8 mouse cellular contexts compared by ENCODE assay signal in the genomic region with DNA sequence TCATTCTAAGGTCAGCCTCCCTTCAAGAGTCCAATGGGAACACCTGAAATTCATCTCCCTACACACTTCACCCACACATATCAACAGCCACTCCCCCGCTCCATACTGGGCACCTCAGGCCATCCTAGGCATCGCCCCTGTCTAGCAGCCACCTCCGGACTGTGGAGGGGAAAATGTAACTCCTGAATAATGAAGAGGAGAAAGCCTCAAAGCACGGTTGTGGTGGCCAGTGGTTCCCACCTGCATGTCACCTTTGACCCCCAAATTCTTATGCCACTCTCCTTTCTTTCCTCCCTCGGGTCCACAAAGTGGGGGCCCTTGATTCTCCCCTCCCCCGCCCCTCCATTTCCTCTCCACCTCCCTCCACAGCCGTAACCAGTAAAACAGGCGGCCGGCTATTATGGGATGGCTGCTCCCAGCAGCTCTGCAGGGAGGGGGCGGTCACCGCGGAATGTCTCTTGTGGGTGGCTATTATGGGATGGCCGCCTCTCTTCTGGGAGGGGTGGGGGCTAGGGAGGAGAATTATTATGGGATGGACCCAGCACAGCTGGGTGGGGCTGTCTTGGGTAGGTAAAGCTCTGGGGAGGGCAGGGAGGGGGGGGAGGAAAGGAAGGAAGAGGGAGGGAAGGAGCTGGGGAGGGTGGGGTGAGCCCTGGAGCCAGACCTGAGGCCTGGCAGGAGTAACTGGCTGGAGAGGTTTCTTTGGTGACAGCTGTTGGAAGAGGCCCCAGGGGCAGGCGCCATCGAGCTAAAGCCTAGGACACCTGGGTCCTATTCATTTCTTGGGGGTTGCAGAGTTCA. TPM values are rescaled to one million over a fixed set of nuclear protein-coding genes. Genes with fewer than 3 reads are reported as not detected.
A peak's percentile ranks its signal among the peaks of the same experiment; 100 is the strongest.
DNase-seq lines count a peak whose midpoint lies in the region; ATAC-seq lines count a peak whose summit lies in the region.

No protein-coding gene starts in this region.

- peak overlapping the region; percentile 36 for H3K4me2 ChIP-seq in hindbrain, embryonic 11.5 days (replicated peaks; ENCODE audit: low read depth, low read length)
- peak overlapping the region; percentile 70 for H3K4me2 ChIP-seq in lung, embryonic 16.5 days (ENCODE audit: low read depth, low read length)

- no peaks in the 10 kb centered on the region for H3K36me3 ChIP-seq in hindbrain, embryonic 11.5 days (ENCODE audit: control insufficient read depth, insufficient read depth, low read length)
- H3K36me3 ChIP-seq in lung, embryonic 16.5 days (ENCODE audit: control insufficient read depth, insufficient read depth, low read length): no peaks in the 10 kb centered on the region

- H3K27me3 ChIP-seq in hindbrain, embryonic 11.5 days (ENCODE audit: control insufficient read depth, insufficient read depth, low read length): no peaks in the 10 kb centered on the region
- H3K27me3 ChIP-seq in lung, embryonic 16.5 days (ENCODE audit: control insufficient read depth, insufficient read depth, low read depth, low read length): no peaks in the 10 kb centered on the region

- peak overlapping the region; percentile 65 for H3K9ac ChIP-seq in hindbrain, embryonic 11.5 days (ENCODE audit: low read depth, low read length)
- H3K9ac ChIP-seq in lung, embryonic 16.5 days (ENCODE audit: low read length): peak overlapping the region; percentile 62

- H3K4me3 ChIP-seq in hindbrain, embryonic 11.5 days (ENCODE audit: low read depth, low read length): peak overlapping the region; percentile 12; the same call in 1 of the 2 replicates
- H3K4me3 ChIP-seq in lung, embryonic 16.5 days (ENCODE audit: low read length): peak overlapping the region; percentile 29

- H3K9me3 ChIP-seq in hindbrain, embryonic 11.5 days (ENCODE audit: control insufficient read depth, low read length): no peaks in the 10 kb centered on the region
- no peaks in the 10 kb centered on the region for H3K9me3 ChIP-seq in lung, embryonic 16.5 days (ENCODE audit: control insufficient read depth, low read length)

- peaks cover 16% of the 10 kb centered on the region for H3K4me1 ChIP-seq in hindbrain, embryonic 11.5 days (replicated peaks; ENCODE audit: control insufficient read depth, insufficient read depth, low read length)
- H3K4me1 ChIP-seq in lung, embryonic 16.5 days (replicated peaks; ENCODE audit: control insufficient read depth, insufficient read depth, low read length): peaks cover 25% of the 10 kb centered on the region

- ATAC-seq in hindbrain, embryonic 11.5 days (ENCODE audit: low FRiP score): peak; percentile 73
- peak; percentile 79 for ATAC-seq in lung, embryonic 16.5 days (ENCODE audit: low read depth)

- 3% methylated on average over 15 of the region's 15 CpGs for WGBS in hindbrain, embryonic 11.5 days
- 0% methylated on average over 15 of the region's 15 CpGs for WGBS in lung, embryonic 16.5 days

- H3K27ac ChIP-seq in hindbrain, embryonic 11.5 days (ENCODE audit: low read depth, low read length): peak overlapping the region; percentile 93
- peak overlapping the region; percentile 97 for H3K27ac ChIP-seq in lung, embryonic 16.5 days (ENCODE audit: low read length)

- DNase-seq in R1 (ENCODE audit: low read depth, low spot score): peak; percentile 88
- peak; percentile 79 to 87 for DNase-seq in cerebellum, postnatal 25 days
- DNase-seq in frontal cortex, postnatal 14 days (ENCODE audit: low spot score in 2 of 2): peak; percentile 70 to 87
- DNase-seq in hindbrain, embryonic 11.5 days (ENCODE audit: low spot score): peak; percentile 68
- peak; percentile 78 to 91 for DNase-seq in layer of hippocampus, postnatal 14 days (ENCODE audit: low spot score in 2 of 2)
- DNase-seq in retina, adult 2 months (ENCODE audit: low read depth, low spot score): peak; percentile 50
- DNase-seq in urinary bladder, postnatal 14 days (ENCODE audit: low spot score): peak; percentile 91

RNA-seq across cellular contexts. Expression of a gene that starts 6.1 kb away (rescaled TPM):
- 105 and 130 TPM in 2 replicates for polyA plus RNA-seq in hindbrain, embryonic 11.5 days (2014; fragmentation: Nextera tagmentation; extraction: Ambion mirVana)
- total RNA-seq in layer of hippocampus, postnatal 14 days (2021): 100 to 1,000 TPM; 173 to 193 TPM
- polyA plus RNA-seq in lung, embryonic 16.5 days (2015; fragmentation: Nextera tagmentation; extraction: Ambion mirVana): 58.2 and 59.4 TPM in 2 replicates

RNA-seq across cellular contexts. Expression of a gene that starts 22.0 kb away (rescaled TPM):
- polyA plus RNA-seq in hindbrain, embryonic 11.5 days (2014; fragmentation: Nextera tagmentation; extraction: Ambion mirVana): 0.21 TPM in 1 of 2 replicates, not detected in the other
- 1 to 10 TPM in 1 of 2 experiments, under 1 TPM in 1; 0.94 to 1.6 TPM for total RNA-seq in layer of hippocampus, postnatal 14 days (2021)
- polyA plus RNA-seq in lung, embryonic 16.5 days (2015; fragmentation: Nextera tagmentation; extraction: Ambion mirVana): 0.45 and 0.49 TPM in 2 replicates

RNA-seq across cellular contexts. Expression of a gene that starts 40.2 kb away (rescaled TPM):
- polyA plus RNA-seq in hindbrain, embryonic 11.5 days (2014; fragmentation: Nextera tagmentation; extraction: Ambion mirVana): 10.7 and 12.2 TPM in 2 replicates
- total RNA-seq in layer of hippocampus, postnatal 14 days (2021): 1 to 10 TPM; 6.2 to 8.1 TPM
- polyA plus RNA-seq in lung, embryonic 16.5 days (2015; fragmentation: Nextera tagmentation; extraction: Ambion mirVana): 12.9 and 16.4 TPM in 2 replicates

RNA-seq across cellular contexts. Expression of a gene that starts 42.0 kb away (rescaled TPM):
- polyA plus RNA-seq in hindbrain, embryonic 11.5 days (2014; fragmentation: Nextera tagmentation; extraction: Ambion mirVana): 45.3 and 58.8 TPM in 2 replicates
- 10 to 100 TPM; 29.2 to 30.5 TPM for total RNA-seq in layer of hippocampus, postnatal 14 days (2021)
- 44.5 and 52.5 TPM in 2 replicates for polyA plus RNA-seq in lung, embryonic 16.5 days (2015; fragmentation: Nextera tagmentation; extraction: Ambion mirVana)

RNA-seq across cellular contexts. Expression of a gene that starts 50.2 kb away (rescaled TPM):
- polyA plus RNA-seq in hindbrain, embryonic 11.5 days (2014; fragmentation: Nextera tagmentation; extraction: Ambion mirVana): 120 and 133 TPM in 2 replicates
- 10 to 100 TPM; 62.5 to 62.6 TPM for total RNA-seq in layer of hippocampus, postnatal 14 days (2021)
- 141 and 142 TPM in 2 replicates for polyA plus RNA-seq in lung, embryonic 16.5 days (2015; fragmentation: Nextera tagmentation; extraction: Ambion mirVana)

Comparison
In these comparisons a context has a peak if more than half of its experiments do, and no peak if none do; other contexts are left out.
1. Peak in every context shown above with its lines: DNase-seq, ATAC-seq, H3K4me3 ChIP-seq and H3K27ac ChIP-seq.